In the genomic region with DNA sequence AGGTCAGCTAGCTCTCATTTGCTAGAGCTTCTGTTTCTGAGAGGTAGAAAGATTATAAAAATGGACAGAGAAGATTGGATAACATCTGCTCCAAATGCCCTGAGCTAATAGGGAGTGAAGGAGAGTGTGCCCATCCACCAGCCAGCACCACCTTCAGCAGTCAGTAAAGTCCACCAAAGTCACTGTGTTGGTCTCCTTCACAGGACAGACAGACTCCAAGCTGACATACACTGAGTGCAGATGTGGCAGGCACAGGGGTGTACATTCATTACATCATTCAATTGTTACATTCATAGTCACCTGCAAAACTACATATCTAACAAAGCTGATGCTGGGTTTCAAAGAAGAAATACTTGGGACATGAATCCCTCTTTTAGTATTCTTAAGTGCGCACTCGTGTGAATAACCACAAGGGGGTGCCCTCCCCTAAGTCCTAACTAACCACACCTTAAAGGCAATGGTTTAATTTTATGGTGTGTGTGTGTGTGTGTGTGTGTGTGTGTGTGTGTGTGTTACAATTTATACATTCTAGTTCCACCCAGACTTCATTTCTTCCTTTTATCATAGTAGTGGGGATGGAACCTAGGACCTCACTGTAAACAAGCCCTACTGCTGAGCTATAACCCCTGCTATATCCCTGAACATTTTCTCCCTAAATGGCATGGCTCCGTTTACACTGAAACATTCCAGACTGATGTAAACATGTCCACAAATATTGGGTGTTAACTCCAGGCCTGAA, we compare ENCODE assay signal across 8 mouse cellular contexts.
A peak's percentile ranks its signal among the peaks of the same experiment; 100 is the strongest.
DNase-seq lines count a peak whose midpoint lies in the region; ATAC-seq and TF ChIP-seq lines count a peak whose summit lies in the region.

No protein-coding gene starts in this region.

- H3K4me2 ChIP-seq in lung, embryonic 16.5 days (ENCODE audit: low read depth, low read length): no peak overlapping the region

- WGBS in thymus, adult 2 months: 44% methylated on average over 3 of the region's 3 CpGs
- 28% methylated on average over 3 of the region's 3 CpGs for WGBS in lung, embryonic 16.5 days

- H3K36me3 ChIP-seq in thymus, adult 2 months (ENCODE audit: control insufficient read depth, insufficient read depth, low read length): no peaks in the 10 kb centered on the region
- H3K36me3 ChIP-seq in lung, embryonic 16.5 days (ENCODE audit: control insufficient read depth, insufficient read depth, low read length): no peaks in the 10 kb centered on the region

- peak; percentile 95 for ATAC-seq in common myeloid progenitor, adult 5-6 weeks (replicated peaks; ENCODE audit: low read depth, poor library complexity, severe bottlenecking)
- peak; percentile 54 for ATAC-seq in lung, embryonic 16.5 days (ENCODE audit: low read depth)

- no peak for TF ChIP-seq POLR2A in thymus, adult 2 months (IDR thresholded peaks at IDR 0.05; ENCODE audit: control insufficient read depth, extremely low read depth, insufficient read depth, low read length, poor library complexity)

- no peaks in the 10 kb centered on the region for H3K27me3 ChIP-seq in thymus, adult 2 months (ENCODE audit: control insufficient read depth, insufficient read depth, low read length)
- no peaks in the 10 kb centered on the region for H3K27me3 ChIP-seq in lung, embryonic 16.5 days (ENCODE audit: control insufficient read depth, insufficient read depth, low read depth, low read length)

- DNase-seq in thymus, adult 2 months: peak; percentile 2
- DNase-seq in thymus, adult 18-20 months: no peak
- DNase-seq in gastrocnemius, postnatal 4 days (ENCODE audit: low spot score in 2 of 2): peak; percentile 19 to 39
- peak; percentile 46 for DNase-seq in kidney, postnatal 14 days
- peak; percentile 37 for DNase-seq in right cerebral cortex, adult 18-20 months
- no peak for DNase-seq in spleen, postnatal 4 days (ENCODE audit: low spot score in 2 of 2)

- H3K9me3 ChIP-seq in lung, embryonic 16.5 days (ENCODE audit: control insufficient read depth, low read length): no peaks in the 10 kb centered on the region

- TF ChIP-seq CTCF in thymus, adult 2 months (IDR thresholded peaks at IDR 0.05; ENCODE audit: borderline replicate concordance, control insufficient read depth, extremely low read depth, insufficient read depth, low read length, poor library complexity): no peak

- H3K4me1 ChIP-seq in thymus, adult 2 months (replicated peaks; ENCODE audit: control insufficient read depth, insufficient read depth, low read length): no peaks in the 10 kb centered on the region
- peaks cover 2% of the 10 kb centered on the region; the same call in 1 of the 2 replicates for H3K4me1 ChIP-seq in lung, embryonic 16.5 days (replicated peaks; ENCODE audit: control insufficient read depth, insufficient read depth, low read length)

- H3K27ac ChIP-seq in thymus, adult 2 months (ENCODE audit: control insufficient read depth, insufficient read depth, low read length): no peak overlapping the region
- no peak overlapping the region for H3K27ac ChIP-seq in lung, embryonic 16.5 days (ENCODE audit: low read length)

- no peak overlapping the region for H3K9ac ChIP-seq in lung, embryonic 16.5 days (ENCODE audit: low read length)

- no peak overlapping the region for H3K4me3 ChIP-seq in thymus, adult 2 months (ENCODE audit: control insufficient read depth, insufficient read depth, low read length)
- no peak overlapping the region for H3K4me3 ChIP-seq in lung, embryonic 16.5 days (ENCODE audit: low read length)

Comparison
In these comparisons a context has a peak if more than half of its experiments do, and no peak if none do; other contexts are left out.
1. DNase-seq: peak in thymus, adult 2 months (single experiment), gastrocnemius, postnatal 4 days (2 of 2), kidney, postnatal 14 days (single experiment) and right cerebral cortex, adult 18-20 months (single experiment); none in thymus, adult 18-20 months (0 of 2) and spleen, postnatal 4 days (0 of 2).